Mouse (Mus musculus) kidney, postnatal 0 days (tissue): ENCODE results near the gene Cdh4. TPM values are rescaled to one million over a fixed set of nuclear protein-coding genes. Genes with fewer than 3 reads are reported as not detected.

Experiments used
- ATAC-seq: fragments of 200-750 bp; cut with Nextera tagmentation; replicated peaks from 2 replicates; pipeline ENCODE4 v1.8.0; 2017; ENCODE audit warnings: low read depth, moderate number of reproducible peaks, moderate TSS enrichment, moderate library complexity; ENCODE audit not compliant: low FRiP score
- DNase-seq: peaks from one replicate; pipeline ENCODE4 v3.0.0-alpha.2; 2016; ENCODE audit warnings: low spot score
- H3K27ac ChIP-seq: fragments of 300-500 bp; sonication (generic); 2 replicates; pipeline ENCODE4 v1.5.1; 2014; ENCODE audit warnings: mild to moderate bottlenecking
- H3K27me3 ChIP-seq: fragments of 300-500 bp; sonication (generic); 2 replicates; pipeline ENCODE4 v1.6.1; 2014; ENCODE audit warnings: low read length, mixed read lengths; ENCODE audit not compliant: insufficient read depth
- H3K36me3 ChIP-seq: fragments of 300-500 bp; sonication (generic); 2 replicates; pipeline ENCODE4 v1.6.1; 2014; ENCODE audit warnings: low read length, mixed read lengths; ENCODE audit not compliant: insufficient read depth
- H3K4me1 ChIP-seq: fragments of 300-500 bp; sonication (generic); replicated peaks from 2 replicates; pipeline ENCODE4 v1.6.1; 2014; ENCODE audit warnings: antibody characterized with exemption, low read length, mixed read lengths; ENCODE audit not compliant: insufficient read depth
- H3K4me2 ChIP-seq: fragments of 300-500 bp; sonication (generic); 2 replicates; pipeline ENCODE4 v1.6.1; 2014; ENCODE audit warnings: mild to moderate bottlenecking, low read length, moderate library complexity, mixed read lengths
- H3K4me3 ChIP-seq: fragments of 300-500 bp; sonication (generic); replicated peaks from 2 replicates; pipeline ENCODE4 v1.5.1; 2014; ENCODE audit warnings: low read depth, low read length
- H3K9ac ChIP-seq: fragments of 300-500 bp; sonication (generic); 2 replicates; pipeline ENCODE4 v1.6.1; 2014; ENCODE audit warnings: low read depth, low read length
- H3K9me3 ChIP-seq: fragments of 300-500 bp; sonication (generic); replicated peaks from 2 replicates; pipeline ENCODE4 v1.6.1; 2016; ENCODE audit warnings: low read length, inconsistent platforms, mixed read lengths
- CTCF ChIP-seq: IDR thresholded peaks from 2 replicates; pipeline ENCODE4 v1.5.1; 2016; ENCODE audit warnings: antibody characterized with exemption, low read depth, mild to moderate bottlenecking, moderate library complexity
- WGBS: fragments of 180-500 bp; shearing (Covaris S2); extraction: QIAGEN DNeasy Blood & Tissue Kit; methylation state at CpG from one replicate; pipeline ENCODE4 v1.1.7; 2014; 5-methylcytosine and 5-hydroxymethylcytosine counted together
- polyA plus RNA-seq: library from polyadenylated mRNA; unstranded; fragments of >200 nt; fragmentation: Nextera tagmentation; extraction: Ambion mirVana; gene quantifications from 2 replicates; pipeline ENCODE4 v1.2.1, GENCODE M21; 2015

The Cdh4 gene
- polyA plus RNA-seq, 1 experiment from 2014 or later: 11.5 TPM

DNA sequence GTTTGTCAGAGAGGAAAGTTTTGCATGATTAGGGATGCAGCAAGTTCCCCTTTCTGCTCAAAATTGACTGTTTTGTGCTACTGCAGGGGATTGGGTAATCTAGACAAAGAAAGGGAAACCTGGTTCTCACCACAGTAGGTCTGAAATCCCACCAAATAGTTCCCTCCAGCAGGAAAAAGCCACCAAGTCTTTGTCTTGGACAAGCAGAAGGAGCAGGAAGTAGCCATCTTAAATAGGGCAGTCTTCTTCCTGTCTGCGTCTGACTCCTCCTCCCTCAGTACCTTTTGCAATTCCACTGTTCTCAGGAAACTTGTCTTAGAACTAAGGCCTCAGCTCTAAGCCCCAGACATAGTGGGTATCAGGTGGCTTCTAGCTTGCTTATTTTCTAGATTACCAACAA is 360.2 kb downstream of the Cdh4 start:
- ATAC-seq: no peak
- WGBS: 79% methylated on average over 1 of the region's 1 CpGs
- no peak for TF ChIP-seq CTCF

DNA sequence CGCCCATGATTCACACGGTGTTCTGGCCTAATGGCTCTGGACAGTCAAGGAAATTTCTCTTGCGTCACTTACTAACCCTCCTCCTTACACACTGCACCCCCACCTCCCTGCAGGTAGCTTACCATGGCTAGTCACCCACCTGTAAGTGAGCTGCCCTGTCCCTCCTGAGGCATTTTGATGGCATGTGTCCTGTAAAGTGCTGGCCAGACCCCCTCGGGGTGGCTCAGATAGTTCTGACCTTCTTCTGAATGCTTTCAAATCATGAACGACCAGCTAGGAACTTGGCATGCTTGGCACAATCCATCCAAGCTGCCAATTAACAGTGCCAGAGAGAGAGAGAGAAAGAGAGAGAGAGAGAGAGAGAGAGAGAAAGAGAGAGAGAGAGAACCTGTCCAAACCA is 368.9 kb downstream of the Cdh4 start:
- WGBS: 72% methylated on average over 5 of the region's 5 CpGs
- Histone ChIP-seq H3K4me1 (peaks cover 3% of the 10 kb centered on the region; the same call in 1 of the 2 replicates), H3K4me2 (no peak overlapping the region), H3K4me3 (no peak overlapping the region), H3K9ac (no peak overlapping the region), H3K27ac (no peak overlapping the region), H3K9me3 (no peaks in the 10 kb centered on the region), H3K27me3 (no peaks in the 10 kb centered on the region; the same call in 1 of the 2 replicates), H3K36me3 (no peaks in the 10 kb centered on the region)
- ATAC-seq (no peak), DNase-seq (no peak)
- no peak for TF ChIP-seq CTCF

More for the DNA sequence above, 360.2 kb downstream of the Cdh4 start:
- no peaks in the 10 kb centered on the region for H3K9me3 ChIP-seq
- no peaks in the 10 kb centered on the region for H3K36me3 ChIP-seq
- no peak for DNase-seq
- H3K4me1 ChIP-seq: no peaks in the 10 kb centered on the region
- H3K9ac ChIP-seq: no peak overlapping the region
- no peak overlapping the region for H3K27ac ChIP-seq
- H3K27me3 ChIP-seq: no peaks in the 10 kb centered on the region
- no peak overlapping the region for H3K4me3 ChIP-seq
- no peak overlapping the region for H3K4me2 ChIP-seq

DNA sequence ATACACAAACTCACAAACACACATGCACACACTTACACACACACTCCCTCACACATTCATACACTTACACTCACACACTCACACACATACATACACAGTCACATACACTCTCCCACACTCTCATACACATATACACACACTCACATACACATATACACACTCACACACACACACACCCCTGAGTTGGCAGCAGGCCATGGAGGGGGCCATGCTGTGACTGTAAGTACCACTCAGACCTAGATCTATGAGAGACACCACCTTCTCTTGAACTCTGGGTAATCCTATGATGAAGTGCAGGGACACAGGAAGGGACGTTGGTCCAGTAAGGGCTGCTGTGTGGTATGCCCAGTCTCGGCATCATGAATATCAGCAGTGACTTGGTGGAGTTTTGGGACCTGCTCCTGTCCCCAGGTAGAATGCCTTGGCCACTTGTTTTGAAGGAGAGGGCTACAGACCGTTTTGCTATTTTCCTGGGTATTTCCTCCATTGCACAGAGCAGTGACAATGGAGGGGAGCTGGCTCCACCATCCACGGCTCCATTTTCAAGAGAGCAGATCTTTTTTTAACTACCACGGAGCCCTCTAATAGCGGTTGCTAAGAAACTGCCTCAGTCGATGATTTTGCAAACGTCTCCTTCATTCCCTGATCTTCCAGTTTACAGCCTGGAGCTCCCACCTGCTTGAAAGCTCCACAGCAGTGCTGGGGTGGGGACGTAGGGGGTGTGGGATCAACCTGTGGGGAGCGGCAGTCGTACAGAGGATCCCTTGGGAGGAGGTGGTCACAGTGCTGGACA is 371.0 kb downstream of the Cdh4 start:
- no peak overlapping the region for H3K4me2 ChIP-seq
- H3K9me3 ChIP-seq: no peaks in the 10 kb centered on the region
- peaks cover 3% of the 10 kb centered on the region; the same call in 1 of the 2 replicates for H3K4me1 ChIP-seq
- no peak for TF ChIP-seq CTCF
- H3K4me3 ChIP-seq: no peak overlapping the region
- no peaks in the 10 kb centered on the region; the same call in 1 of the 2 replicates for H3K27me3 ChIP-seq
- no peak overlapping the region for H3K27ac ChIP-seq
- DNase-seq (no peak), ATAC-seq (0 out of 2 replicates have a peak, but pooled peaks have one; percentile 9)
- no peaks in the 10 kb centered on the region for H3K36me3 ChIP-seq
- 66% methylated on average over 11 of the region's 11 CpGs for WGBS
- H3K9ac ChIP-seq: no peak overlapping the region

DNA sequence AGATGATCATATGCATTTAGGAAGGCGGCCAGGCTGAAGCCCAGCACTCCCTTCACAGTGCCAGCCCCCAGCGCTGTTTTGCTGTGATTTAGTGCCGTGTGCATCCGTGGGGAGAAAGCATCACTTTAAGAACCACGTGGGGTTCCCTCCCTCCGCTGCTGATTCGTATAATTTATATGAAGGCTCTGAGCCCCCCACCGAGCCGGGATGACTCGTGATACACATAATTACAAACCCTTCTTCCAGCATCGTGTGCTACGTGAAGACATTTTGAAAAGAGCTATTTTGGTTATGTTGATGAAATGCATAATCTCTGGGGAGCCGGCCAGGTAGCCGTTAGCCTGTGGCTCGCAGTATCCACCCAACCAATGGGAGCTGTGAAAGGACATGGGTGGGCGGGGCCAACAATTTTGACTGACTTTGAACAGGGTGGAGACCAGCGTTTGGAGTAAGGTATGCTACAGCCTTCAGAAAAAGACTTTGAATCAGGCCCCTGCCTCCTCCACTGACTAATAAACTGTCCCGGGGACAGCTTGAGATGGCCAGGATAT is 382.6 kb downstream of the Cdh4 start:
- Histone ChIP-seq H3K9me3 (no peaks in the 10 kb centered on the region), H3K4me1 (no peaks in the 10 kb centered on the region), H3K36me3 (no peaks in the 10 kb centered on the region), H3K27ac (no peak overlapping the region), H3K9ac (no peak overlapping the region), H3K4me2 (no peak overlapping the region), H3K4me3 (no peak overlapping the region), H3K27me3 (no peaks in the 10 kb centered on the region)
- ATAC-seq (peak; percentile 55), DNase-seq (no peak)
- WGBS: 12% methylated on average over 18 of the region's 18 CpGs
- no peak for TF ChIP-seq CTCF

DNA sequence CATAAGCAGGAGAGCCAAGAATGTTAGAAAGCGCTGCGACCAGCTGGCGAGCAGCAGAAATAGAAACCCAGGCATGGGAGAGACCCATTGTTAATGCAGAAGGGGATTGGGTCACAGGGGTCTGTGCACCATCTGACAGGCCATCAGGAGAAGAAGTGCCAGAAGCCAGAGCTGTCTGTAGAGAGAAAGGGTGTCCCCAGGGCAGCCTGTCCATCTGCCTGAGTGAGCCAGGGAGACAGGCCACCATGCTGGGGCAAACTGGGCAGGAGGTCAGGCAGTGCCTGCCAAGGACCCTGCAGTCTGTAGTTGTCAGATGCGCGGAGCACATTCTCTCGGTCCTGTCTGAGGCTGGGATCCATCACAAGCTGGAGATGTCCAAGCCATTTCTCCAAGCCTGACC is 386.7 kb downstream of the Cdh4 start:
- no peak overlapping the region for H3K27ac ChIP-seq
- ATAC-seq (no peak), DNase-seq (no peak)
- H3K27me3 ChIP-seq: no peaks in the 10 kb centered on the region
- TF ChIP-seq CTCF: no peak
- H3K9ac ChIP-seq: no peak overlapping the region
- no peaks in the 10 kb centered on the region for H3K4me1 ChIP-seq
- WGBS: 74% methylated on average over 6 of the region's 6 CpGs
- no peaks in the 10 kb centered on the region for H3K36me3 ChIP-seq
- no peak overlapping the region for H3K4me3 ChIP-seq
- no peak overlapping the region for H3K4me2 ChIP-seq
- H3K9me3 ChIP-seq: no peaks in the 10 kb centered on the region

DNA sequence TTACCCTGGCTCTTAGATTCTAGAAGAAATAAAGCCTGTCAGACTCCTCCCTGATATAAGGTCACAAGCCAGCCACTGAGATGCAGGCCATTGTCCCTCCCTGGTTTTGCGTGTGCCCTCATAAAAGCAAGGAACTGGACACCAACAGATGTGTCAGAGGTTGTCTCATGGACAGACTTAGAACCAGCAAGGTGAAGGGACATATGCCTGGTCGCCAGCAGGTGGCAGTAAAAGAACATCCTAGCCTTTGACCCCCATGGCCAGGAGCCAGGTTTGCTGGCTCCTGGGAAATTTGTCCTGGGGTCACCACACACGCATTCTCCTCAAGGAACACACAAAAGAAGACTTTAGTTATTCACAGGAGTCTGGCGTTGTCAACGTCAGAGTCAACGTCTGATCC is 387.7 kb downstream of the Cdh4 start:
- Histone ChIP-seq H3K36me3 (no peaks in the 10 kb centered on the region), H3K27me3 (no peaks in the 10 kb centered on the region), H3K9me3 (no peaks in the 10 kb centered on the region), H3K27ac (no peak overlapping the region), H3K4me3 (no peak overlapping the region), H3K4me2 (no peak overlapping the region), H3K9ac (no peak overlapping the region), H3K4me1 (no peaks in the 10 kb centered on the region)
- TF ChIP-seq CTCF: peak; percentile 77
- DNase-seq (peak; percentile 61), ATAC-seq (no peak)
- 19% methylated on average over 6 of the region's 6 CpGs for WGBS
